In genomic region chr13:36610426-36610825, GRCm38 (mm10) we compare ENCODE assay signal across 20 mouse cellular contexts.
DNase-seq lines count a peak whose midpoint lies in the region; ATAC-seq lines count a peak whose summit lies in the region.
"Had no signal": no experiment of that assay in that cellular context is flagged by ENCODE, and none has a peak within 500 bp of the region (broad histone marks: within the 10 kb centered on the region; RNA-seq: fewer than 3 reads in every experiment).

No protein-coding gene starts in this region.

- 0 out of 2 replicates have a peak, but pooled peaks cover 4% of the 10 kb centered on the region for H3K9me3 ChIP-seq in kidney, embryonic 16.5 days (ENCODE audit: low read length)
- H3K9me3 ChIP-seq: embryonic facial prominence, embryonic 15.5 days; forebrain, embryonic 15.5 days; heart, embryonic 13.5 days had no signal

- H3K4me3 ChIP-seq in kidney, embryonic 16.5 days (ENCODE audit: low read length): no peak overlapping the region
- H3K4me3 ChIP-seq: embryonic facial prominence, embryonic 15.5 days; erythroblast, embryonic 14.5 days; forebrain, embryonic 15.5 days; heart, embryonic 13.5 days had no signal

- no peak for ATAC-seq in kidney, embryonic 16.5 days (ENCODE audit: low FRiP score, low TSS enrichment)
- ATAC-seq: forebrain, embryonic 15.5 days; hindbrain, embryonic 16.5 days; Patski had no signal

- H3K27me3 ChIP-seq in kidney, embryonic 16.5 days (ENCODE audit: insufficient read depth, low read length): no peaks in the 10 kb centered on the region
- H3K27me3 ChIP-seq: CH12.LX; embryonic facial prominence, embryonic 15.5 days; forebrain, embryonic 15.5 days; Patski had no signal

- H3K4me2 ChIP-seq in kidney, embryonic 16.5 days (replicated peaks; ENCODE audit: low read depth, low read length): no peak overlapping the region
- H3K4me2 ChIP-seq: embryonic facial prominence, embryonic 15.5 days; forebrain, embryonic 15.5 days; heart, embryonic 13.5 days had no signal

- no peak overlapping the region for H3K9ac ChIP-seq in kidney, embryonic 16.5 days (replicated peaks; ENCODE audit: low read length)
- H3K9ac ChIP-seq: embryonic facial prominence, embryonic 15.5 days; forebrain, embryonic 15.5 days; heart, embryonic 13.5 days had no signal

- no peaks in the 10 kb centered on the region for H3K4me1 ChIP-seq in kidney, embryonic 16.5 days (ENCODE audit: insufficient read depth, low read length)
- H3K4me1 ChIP-seq: embryonic facial prominence, embryonic 15.5 days had no signal

- DNase-seq in kidney, adult 18-20 months: peak; percentile 48
- DNase-seq in fat pad, adult 2 months (ENCODE audit: extremely low read depth, low read depth, low spot score): peak; percentile 34
- peak; percentile 15 for DNase-seq in kidney, postnatal 10 days
- DNase-seq in layer of hippocampus, adult 9-11 months: no peak
- DNase-seq in adrenal gland, adult 8-10 months: no peak
- DNase-seq: adrenal gland, postnatal 10 days; cerebellum, adult 11 months; cerebellum, adult 8-10 months; cerebellum, postnatal 14 days; embryo, embryonic 11 days; gastrocnemius, postnatal 36 days; heart, postnatal 36 days had no signal

- no peaks in the 10 kb centered on the region for H3K36me3 ChIP-seq in kidney, embryonic 16.5 days (ENCODE audit: insufficient read depth, low read length)
- H3K36me3 ChIP-seq: embryonic facial prominence, embryonic 15.5 days; forebrain, embryonic 15.5 days; heart, embryonic 13.5 days had no signal

- WGBS in kidney, embryonic 16.5 days: 95% methylated on average over 5 of the region's 5 CpGs

- H3K27ac ChIP-seq in kidney, embryonic 16.5 days (ENCODE audit: low read length): no peak overlapping the region
- H3K27ac ChIP-seq: embryonic facial prominence, embryonic 15.5 days; forebrain, embryonic 15.5 days; heart, embryonic 13.5 days had no signal

Comparison
In these comparisons a context has a peak if more than half of its experiments do, and no peak if none do; other contexts are left out.
1. DNase-seq: peak in kidney, adult 18-20 months (single experiment), fat pad, adult 2 months (single experiment) and kidney, postnatal 10 days (single experiment); none in layer of hippocampus, adult 9-11 months (single experiment) and adrenal gland, adult 8-10 months (single experiment).